Mouse (Mus musculus) retina, adult 2 months (tissue): ENCODE results near the gene Pgam2.
A peak's percentile ranks its signal among the peaks of the same experiment; 100 is the strongest.

Experiments
- DNase-seq: peaks from one replicate; pipeline ENCODE4 v3.0.0-alpha.2; 2012; ENCODE audit warnings: low read depth, low spot score

Gene Pgam2

DNA sequence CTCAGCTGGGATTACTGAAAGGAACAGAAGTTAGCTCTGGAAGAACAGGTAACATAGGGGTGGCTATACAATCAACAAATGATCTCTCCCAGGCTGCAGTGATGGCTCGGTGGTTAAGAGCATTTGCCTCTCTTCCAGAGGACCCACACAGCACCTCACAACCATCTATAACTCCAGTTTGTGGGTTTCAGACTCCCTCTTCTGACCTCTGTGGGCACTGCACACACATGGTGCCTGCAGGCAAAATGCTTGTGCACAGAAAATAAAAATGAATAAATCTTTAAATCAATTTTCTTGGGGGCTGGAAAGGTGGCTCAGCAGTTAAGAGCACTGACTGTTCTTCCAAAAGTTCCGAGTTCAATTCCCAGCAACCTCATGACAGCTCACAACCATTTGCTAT lies 25.1 kb downstream of the Pgam2 start:
- DNase-seq, result no peak

DNA sequence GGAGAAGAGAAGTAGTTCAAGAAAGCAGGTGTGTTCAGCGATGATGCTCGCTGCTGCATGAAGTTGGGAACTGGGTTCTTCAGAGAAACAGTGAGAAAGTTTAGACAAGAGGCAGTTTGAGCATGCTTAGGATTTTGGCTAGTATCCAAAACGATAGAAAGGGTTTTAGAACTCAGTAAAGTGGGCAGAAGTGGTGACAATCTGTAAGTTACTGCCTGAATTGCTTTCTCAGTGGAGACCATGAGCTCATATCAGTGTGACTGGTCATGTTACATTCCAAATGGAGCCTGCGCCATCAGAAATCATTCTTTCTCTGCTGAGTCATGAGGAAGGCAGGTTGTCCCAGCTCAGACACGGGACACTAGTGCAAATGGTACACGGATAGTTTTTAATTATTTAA lies 37.5 kb downstream of the Pgam2 start:
- DNase-seq, result no peak

DNA sequence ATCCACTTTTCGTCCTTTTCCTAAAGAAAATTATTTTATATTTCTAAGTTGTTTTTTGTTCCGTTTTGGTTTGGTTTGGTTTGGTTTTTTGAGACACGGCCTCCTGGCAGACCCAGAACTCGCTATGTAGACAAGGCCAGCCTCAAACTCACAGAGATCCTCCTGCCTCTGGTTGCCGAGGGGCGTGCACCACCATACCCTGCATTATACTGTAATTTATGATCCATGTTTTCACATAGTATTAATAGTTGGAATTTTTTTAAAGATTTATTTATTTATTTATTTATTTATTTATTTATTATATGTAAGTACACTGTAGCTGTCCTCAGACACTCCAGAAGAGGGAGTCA lies 40.9 kb downstream of the Pgam2 start:
- no peak for DNase-seq

DNA sequence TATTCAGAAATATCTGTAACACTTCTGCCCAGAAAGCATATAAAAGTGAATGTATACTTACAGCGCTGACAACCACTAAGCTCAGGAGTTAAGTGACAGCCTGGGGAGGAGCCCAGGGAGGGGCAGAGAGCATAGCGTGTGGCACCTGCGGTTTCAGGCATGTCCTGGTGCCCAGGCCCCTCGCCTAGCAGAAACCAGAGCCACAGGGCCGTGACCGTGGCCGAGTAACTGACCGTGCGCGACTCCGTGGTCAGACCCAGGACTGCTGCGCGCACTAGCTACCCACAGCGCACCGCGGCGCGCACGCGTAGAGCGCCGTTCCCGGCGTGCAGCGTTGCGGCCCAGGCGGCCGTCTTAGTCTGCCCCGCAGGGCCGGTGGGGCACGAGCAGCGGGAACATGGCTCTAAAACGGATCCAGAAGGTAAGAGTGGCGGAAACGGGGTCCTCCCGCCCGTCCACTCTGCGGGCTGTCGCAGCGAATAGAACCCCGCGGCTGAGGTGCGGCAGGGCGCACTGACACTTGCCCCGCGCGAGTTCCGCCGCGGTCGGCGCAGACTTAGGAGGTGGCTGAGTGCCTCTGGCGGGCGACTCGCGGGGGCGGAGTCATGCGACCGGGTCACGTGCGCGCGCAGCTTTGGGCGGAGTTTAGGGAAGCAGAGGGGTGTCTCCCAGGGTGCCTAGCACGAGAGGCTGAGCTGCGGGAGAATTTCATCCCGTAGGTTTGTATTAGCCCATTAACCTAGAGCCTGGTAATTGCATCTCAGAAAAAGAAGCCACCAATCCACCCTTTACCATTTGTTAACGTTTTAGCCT lies 41.5 kb downstream of the Pgam2 start, which contains the start of gene Urgcp:
Urgcp (minus strand) TSS at position 557 of the 813 bp plus-strand sequence.
- DNase-seq, result peak; percentile 91

DNA sequence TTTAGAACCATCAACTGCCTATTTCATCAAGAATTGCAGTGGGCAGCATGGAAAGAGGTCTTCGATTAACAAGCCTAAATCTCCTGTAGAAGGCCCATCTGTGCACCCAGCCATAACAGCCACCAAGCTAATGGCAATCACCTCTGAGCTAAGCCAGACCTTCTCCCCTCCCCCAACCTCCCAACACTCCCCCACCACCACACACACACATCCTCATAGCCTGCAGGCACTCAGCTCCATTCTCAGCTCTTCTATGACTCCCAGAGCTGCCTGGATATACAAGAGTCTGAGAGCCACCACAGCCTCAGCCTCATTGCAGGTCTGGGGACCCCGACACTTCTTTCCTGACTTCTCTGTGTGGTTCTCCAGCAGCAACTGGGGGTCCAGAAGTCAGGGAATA lies 49.8 kb downstream of the Pgam2 start:
- DNase-seq, result no peak
